Mouse (Mus musculus): ENCODE results near the gene Flad1. TPM values are rescaled to one million over a fixed set of nuclear protein-coding genes. Genes with fewer than 3 reads are reported as not detected.

Gene Flad1
- polyA plus RNA-seq, 1 experiment from 2014 or later = 22.3 TPM

- no peak for ATAC-seq (ENCODE audit: insufficient number of reproducible peaks, insufficient read depth, low FRiP score, low read depth)
- 63% methylated on average over 8 of the region's 8 CpGs for WGBS
Observed at GRCm38 (mm10) chr3:89364631-89365030, 47.0 kb downstream of the Flad1 start.

GRCm38 (mm10) chr3:89361675-89362074 lies 50.0 kb downstream of the Flad1 start, which contains the start of gene Dcst2:
Dcst2 (plus strand) TSS chr3:89361975.
- H3K27me3 ChIP-seq (ENCODE audit: control insufficient read depth, insufficient read depth, low read length) = no peaks in the 10 kb centered on the region
- no peak within 1 kb of the TSS for H3K4me2 ChIP-seq (replicated peaks; ENCODE audit: low read depth, low read length)
- H3K4me3 ChIP-seq (ENCODE audit: low read depth, low read length) = no peak within 1 kb of the TSS
- no peak for ATAC-seq (ENCODE audit: insufficient number of reproducible peaks, insufficient read depth, low FRiP score, low read depth)
- H3K9me3 ChIP-seq (ENCODE audit: control insufficient read depth, low read depth, low read length) = no peaks in the 10 kb centered on the region
- 0 out of 2 replicates have a peak, but pooled peaks cover 4% of the 10 kb centered on the region for H3K4me1 ChIP-seq (ENCODE audit: control insufficient read depth, insufficient read depth, low read length)
- no peak within 1 kb of the TSS for H3K9ac ChIP-seq (replicated peaks; ENCODE audit: low read depth, low read length)
- no peak within 1 kb of the TSS for H3K27ac ChIP-seq (ENCODE audit: low read length)
- H3K36me3 ChIP-seq (ENCODE audit: control insufficient read depth, insufficient read depth, low read length) = no peaks in the 10 kb centered on the region
- 81% methylated on average over 7 of the region's 7 CpGs for whole genome bisulfite sequencing

More at GRCm38 (mm10) chr3:89364631-89365030, 47.0 kb downstream of the Flad1 start:
- Histone ChIP-seq H3K4me2 (replicated peaks; ENCODE audit: low read depth, low read length) (no peak overlapping the region), H3K9ac (replicated peaks; ENCODE audit: low read depth, low read length) (no peak overlapping the region), H3K27ac (ENCODE audit: low read length) (no peak overlapping the region), H3K4me3 (ENCODE audit: low read depth, low read length) (no peak overlapping the region), H3K4me1 (ENCODE audit: control insufficient read depth, insufficient read depth, low read length) (0 out of 2 replicates have a peak, but pooled peaks cover 4% of the 10 kb centered on the region), H3K36me3 (ENCODE audit: control insufficient read depth, insufficient read depth, low read length) (no peaks in the 10 kb centered on the region), H3K9me3 (ENCODE audit: control insufficient read depth, low read depth, low read length) (no peaks in the 10 kb centered on the region), H3K27me3 (ENCODE audit: control insufficient read depth, insufficient read depth, low read length) (no peaks in the 10 kb centered on the region)

DNA sequence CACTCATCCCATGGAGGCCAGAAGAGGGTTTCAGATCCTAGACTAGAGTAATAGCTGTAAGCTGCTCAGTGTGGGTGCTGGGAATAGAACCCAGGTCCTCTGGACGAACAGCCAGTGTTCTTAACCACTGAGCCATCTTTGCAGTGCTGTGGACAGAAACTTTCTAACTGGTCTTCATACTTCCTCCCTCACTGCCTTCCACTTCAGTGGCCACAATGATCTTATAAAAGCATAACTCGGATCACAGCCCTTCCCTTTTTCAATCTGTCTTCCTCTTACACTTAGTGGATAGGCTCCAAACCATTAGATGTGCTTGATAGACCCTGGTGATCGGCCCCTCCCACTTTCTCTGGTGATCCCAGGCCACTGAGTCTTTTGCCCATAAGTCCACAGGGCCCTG lies 51.4 kb downstream of the Flad1 start:
- H3K36me3 ChIP-seq (ENCODE audit: control insufficient read depth, insufficient read depth, low read length) = no peaks in the 10 kb centered on the region
- ATAC-seq (ENCODE audit: insufficient number of reproducible peaks, insufficient read depth, low FRiP score, low read depth) = no peak
- H3K27me3 ChIP-seq (ENCODE audit: control insufficient read depth, insufficient read depth, low read length) = no peaks in the 10 kb centered on the region
- H3K4me1 ChIP-seq (ENCODE audit: control insufficient read depth, insufficient read depth, low read length) = no peaks in the 10 kb centered on the region
- no peak overlapping the region for H3K4me2 ChIP-seq (replicated peaks; ENCODE audit: low read depth, low read length)
- WGBS = 78% methylated on average over 3 of the region's 3 CpGs
- H3K27ac ChIP-seq (ENCODE audit: low read length) = no peak overlapping the region
- no peak overlapping the region for H3K9ac ChIP-seq (replicated peaks; ENCODE audit: low read depth, low read length)
- H3K4me3 ChIP-seq (ENCODE audit: low read depth, low read length) = no peak overlapping the region
- no peaks in the 10 kb centered on the region for H3K9me3 ChIP-seq (ENCODE audit: control insufficient read depth, low read depth, low read length)

GRCm38 (mm10) chr3:89359630-89360029 lies 52.0 kb downstream of the Flad1 start:
- Histone ChIP-seq H3K4me2 (replicated peaks; ENCODE audit: low read depth, low read length) (no peak overlapping the region), H3K9me3 (ENCODE audit: control insufficient read depth, low read depth, low read length) (no peaks in the 10 kb centered on the region), H3K27me3 (ENCODE audit: control insufficient read depth, insufficient read depth, low read length) (no peaks in the 10 kb centered on the region), H3K9ac (replicated peaks; ENCODE audit: low read depth, low read length) (no peak overlapping the region), H3K27ac (ENCODE audit: low read length) (no peak overlapping the region), H3K36me3 (ENCODE audit: control insufficient read depth, insufficient read depth, low read length) (no peaks in the 10 kb centered on the region), H3K4me1 (ENCODE audit: control insufficient read depth, insufficient read depth, low read length) (no peaks in the 10 kb centered on the region), H3K4me3 (ENCODE audit: low read depth, low read length) (no peak overlapping the region)
- WGBS = 54% methylated on average over 6 of the region's 6 CpGs
- no peak for ATAC-seq (ENCODE audit: insufficient number of reproducible peaks, insufficient read depth, low FRiP score, low read depth)

GRCm38 (mm10) chr3:89356029-89356428 lies 55.6 kb downstream of the Flad1 start:
- H3K27me3 ChIP-seq (ENCODE audit: control insufficient read depth, insufficient read depth, low read length) = no peaks in the 10 kb centered on the region
- H3K4me2 ChIP-seq (replicated peaks; ENCODE audit: low read depth, low read length) = no peak overlapping the region
- H3K9ac ChIP-seq (replicated peaks; ENCODE audit: low read depth, low read length) = no peak overlapping the region
- whole genome bisulfite sequencing = 66% methylated on average over 9 of the region's 9 CpGs
- H3K27ac ChIP-seq (ENCODE audit: low read length) = no peak overlapping the region
- H3K36me3 ChIP-seq (ENCODE audit: control insufficient read depth, insufficient read depth, low read length) = no peaks in the 10 kb centered on the region
- no peaks in the 10 kb centered on the region for H3K4me1 ChIP-seq (ENCODE audit: control insufficient read depth, insufficient read depth, low read length)
- no peak for ATAC-seq (ENCODE audit: insufficient number of reproducible peaks, insufficient read depth, low FRiP score, low read depth)
- no peaks in the 10 kb centered on the region for H3K9me3 ChIP-seq (ENCODE audit: control insufficient read depth, low read depth, low read length)
- no peak overlapping the region for H3K4me3 ChIP-seq (ENCODE audit: low read depth, low read length)

- Histone ChIP-seq H3K27ac (ENCODE audit: low read length) (no peak overlapping the region), H3K4me2 (replicated peaks; ENCODE audit: low read depth, low read length) (no peak overlapping the region), H3K4me3 (ENCODE audit: low read depth, low read length) (no peak overlapping the region), H3K9ac (replicated peaks; ENCODE audit: low read depth, low read length) (no peak overlapping the region), H3K36me3 (ENCODE audit: control insufficient read depth, insufficient read depth, low read length) (no peaks in the 10 kb centered on the region), H3K27me3 (ENCODE audit: control insufficient read depth, insufficient read depth, low read length) (no peaks in the 10 kb centered on the region), H3K9me3 (ENCODE audit: control insufficient read depth, low read depth, low read length) (no peaks in the 10 kb centered on the region), H3K4me1 (ENCODE audit: control insufficient read depth, insufficient read depth, low read length) (peaks cover under 1% of the 10 kb centered on the region; the same call in 1 of the 2 replicates)
- no peak for ATAC-seq (ENCODE audit: insufficient number of reproducible peaks, insufficient read depth, low FRiP score, low read depth)
- 73% methylated on average over 6 of the region's 6 CpGs for WGBS
Observed at GRCm38 (mm10) chr3:89355512-89355902, 56.2 kb downstream of the Flad1 start.

GRCm38 (mm10) chr3:89354816-89355511 lies 56.7 kb downstream of the Flad1 start:
- Histone ChIP-seq H3K4me2 (replicated peaks; ENCODE audit: low read depth, low read length) (no peak overlapping the region), H3K27ac (ENCODE audit: low read length) (no peak overlapping the region), H3K4me3 (ENCODE audit: low read depth, low read length) (no peak overlapping the region), H3K9me3 (ENCODE audit: control insufficient read depth, low read depth, low read length) (no peaks in the 10 kb centered on the region), H3K9ac (replicated peaks; ENCODE audit: low read depth, low read length) (no peak overlapping the region), H3K4me1 (ENCODE audit: control insufficient read depth, insufficient read depth, low read length) (peaks cover 4% of the 10 kb centered on the region; the same call in 1 of the 2 replicates), H3K27me3 (ENCODE audit: control insufficient read depth, insufficient read depth, low read length) (no peaks in the 10 kb centered on the region), H3K36me3 (ENCODE audit: control insufficient read depth, insufficient read depth, low read length) (no peaks in the 10 kb centered on the region)
- ATAC-seq (ENCODE audit: insufficient number of reproducible peaks, insufficient read depth, low FRiP score, low read depth) = peak; percentile 23; the same call in 1 of the 2 replicates
- 15% methylated on average over 5 of the region's 5 CpGs for WGBS

- H3K4me2 ChIP-seq (replicated peaks; ENCODE audit: low read depth, low read length) = no peak overlapping the region
- WGBS = 64% methylated on average over 5 of the region's 5 CpGs
- no peaks in the 10 kb centered on the region for H3K36me3 ChIP-seq (ENCODE audit: control insufficient read depth, insufficient read depth, low read length)
- no peak for ATAC-seq (ENCODE audit: insufficient number of reproducible peaks, insufficient read depth, low FRiP score, low read depth)
- no peak overlapping the region for H3K9ac ChIP-seq (replicated peaks; ENCODE audit: low read depth, low read length)
- H3K4me3 ChIP-seq (ENCODE audit: low read depth, low read length) = no peak overlapping the region
- no peak overlapping the region for H3K27ac ChIP-seq (ENCODE audit: low read length)
- no peaks in the 10 kb centered on the region for H3K27me3 ChIP-seq (ENCODE audit: control insufficient read depth, insufficient read depth, low read length)
- H3K4me1 ChIP-seq (ENCODE audit: control insufficient read depth, insufficient read depth, low read length) = peaks cover 10% of the 10 kb centered on the region; the same call in 1 of the 2 replicates
- H3K9me3 ChIP-seq (ENCODE audit: control insufficient read depth, low read depth, low read length) = no peaks in the 10 kb centered on the region
Observed at GRCm38 (mm10) chr3:89351271-89351670, 60.4 kb downstream of the Flad1 start.
